Mouse (Mus musculus) heart, adult 11 months (tissue): Measurements from ENCODE around the gene Med19.
"Not testable (repeated sequence)": the region's sequence is repeated elsewhere in the genome, so short reads cannot be mapped to it uniquely, and the experiment has no call there.

Experiments
- DNase-seq: peaks from one replicate; pipeline ENCODE4 v3.0.0; 2022

Med19 gene

GRCm38 (mm10) chr2:84669828-84670568 is 8.2 kb upstream of the Med19 start:
- DNase-seq = no peak

- DNase-seq = peak; percentile 99
These were observed 7.7 kb upstream of the Med19 start, which contains the start of gene Selenoh for GRCm38 (mm10) chr2:84670569-84670933. Gene Selenoh (minus strand): TSS chr2:84670770.

- not testable (repeated sequence) for DNase-seq
These were observed 6.7 kb upstream of the Med19 start for GRCm38 (mm10) chr2:84671535-84671934.

GRCm38 (mm10) chr2:84677270-84677967 is 783 bp upstream of the Med19 start:
- peak; percentile 64 for DNase-seq

GRCm38 (mm10) chr2:84679016-84679415 is 814 bp downstream of the Med19 start, which contains the start of gene Tmx2:
Gene Tmx2 (minus strand): TSS chr2:84679140.
- DNase-seq = peak; percentile 52

GRCm38 (mm10) chr2:84682605-84683183 is 4.5 kb downstream of the Med19 start:
- no peak for DNase-seq

- DNase-seq = peak; percentile 72
These were observed 10.1 kb downstream of the Med19 start for GRCm38 (mm10) chr2:84688080-84688844.

- DNase-seq = peak; percentile 93
These were observed 11.8 kb downstream of the Med19 start for GRCm38 (mm10) chr2:84690050-84690449.

GRCm38 (mm10) chr2:84695007-84695695 is 16.9 kb downstream of the Med19 start:
- peak; percentile 45 for DNase-seq

- peak; percentile 6 for DNase-seq
These were observed 25.3 kb downstream of the Med19 start for GRCm38 (mm10) chr2:84703497-84703896.

- peak; percentile 61 for DNase-seq
These were observed 26.1 kb downstream of the Med19 start for GRCm38 (mm10) chr2:84704329-84704728.

- no peak for DNase-seq
These were observed 27.1 kb downstream of the Med19 start for GRCm38 (mm10) chr2:84705295-84705694.

GRCm38 (mm10) chr2:84707523-84707922 is 29.3 kb downstream of the Med19 start:
- DNase-seq = peak; percentile 18

- DNase-seq = no peak
These were observed 33.7 kb downstream of the Med19 start for GRCm38 (mm10) chr2:84711898-84712297.

- DNase-seq = no peak
These were observed 36.2 kb downstream of the Med19 start for GRCm38 (mm10) chr2:84714422-84714810.

GRCm38 (mm10) chr2:84714811-84715561 is 36.8 kb downstream of the Med19 start, which contains the start of gene Zdhhc5:
Gene Zdhhc5 (minus strand): TSS chr2:84715180.
- peak; percentile 100 for DNase-seq

- DNase-seq = peak; percentile 100
These were observed 37.6 kb downstream of the Med19 start for GRCm38 (mm10) chr2:84715562-84716361.

GRCm38 (mm10) chr2:84716423-84717355 is 38.5 kb downstream of the Med19 start:
- DNase-seq = peak; percentile 85

GRCm38 (mm10) chr2:84717357-84717756 is 39.2 kb downstream of the Med19 start:
- DNase-seq = peak; percentile 77
